Mouse (Mus musculus) cortical plate, adult 2 months (tissue): ENCODE measurements around the gene Clrn3. TPM values are rescaled to one million over a fixed set of nuclear protein-coding genes. Genes with fewer than 3 reads are reported as not detected.

Experiments used
- H3K27ac ChIP-seq: fragments of 200-500 bp; 2 replicates; pipeline ENCODE4 v1.5.1; 2012; ENCODE audit warnings: low read length, control low read depth, inconsistent platforms; ENCODE audit not compliant: insufficient read depth
- H3K4me1 ChIP-seq: fragments of 200-500 bp; 2 replicates; pipeline ENCODE4 v1.6.1; 2011; ENCODE audit warnings: low read length; ENCODE audit not compliant: control insufficient read depth, insufficient read depth
- H3K4me3 ChIP-seq: fragments of 200-500 bp; 2 replicates; pipeline ENCODE4 v1.5.1; 2011; ENCODE audit warnings: mild to moderate bottlenecking, low read length, control low read depth; ENCODE audit not compliant: insufficient read depth
- CTCF ChIP-seq: fragments of 200-500 bp; IDR thresholded peaks from 2 replicates; pipeline ENCODE4 v1.5.1; 2011; ENCODE audit warnings: mild to moderate bottlenecking, control low read depth, low read length; ENCODE audit not compliant: insufficient read depth; ENCODE audit errors: extremely low read depth
- POLR2A ChIP-seq: fragments of 200-500 bp; IDR thresholded peaks from 2 replicates; pipeline ENCODE4 v1.6.1; 2011; ENCODE audit warnings: mild to moderate bottlenecking, low read length, control low read depth; ENCODE audit not compliant: insufficient read depth; ENCODE audit errors: extremely low read depth
- polyA plus RNA-seq: library from polyadenylated mRNA; depleted of rRNA; stranded (reverse); fragments of >200 nt; gene quantifications from 2 replicates; pipeline ENCODE4 v1.2.3, GENCODE M21; 2012

Gene Clrn3
- polyA plus RNA-seq, 1 experiment: not detected

GRCm38 (mm10) chr7:135495303-135495702, 33.2 kb downstream of the Clrn3 start:
- Histone ChIP-seq H3K4me3 (no peak overlapping the region), H3K27ac (no peak overlapping the region), H3K4me1 (no peaks in the 10 kb centered on the region)
- TF ChIP-seq CTCF (peak; percentile 60), POLR2A (no peak)

GRCm38 (mm10) chr7:135490500-135490886, 38.0 kb downstream of the Clrn3 start:
- TF ChIP-seq POLR2A (no peak), CTCF (no peak)
- H3K4me3 ChIP-seq: no peak overlapping the region

GRCm38 (mm10) chr7:135489724-135490499, 38.5 kb downstream of the Clrn3 start:
- Histone ChIP-seq H3K4me1 (no peaks in the 10 kb centered on the region), H3K27ac (no peak overlapping the region), H3K4me3 (no peak overlapping the region)
- no peak for TF ChIP-seq CTCF
- no peak for TF ChIP-seq POLR2A

More at GRCm38 (mm10) chr7:135490500-135490886, 38.0 kb downstream of the Clrn3 start:
- H3K4me1 ChIP-seq: no peaks in the 10 kb centered on the region
- no peak overlapping the region for H3K27ac ChIP-seq

DNA sequence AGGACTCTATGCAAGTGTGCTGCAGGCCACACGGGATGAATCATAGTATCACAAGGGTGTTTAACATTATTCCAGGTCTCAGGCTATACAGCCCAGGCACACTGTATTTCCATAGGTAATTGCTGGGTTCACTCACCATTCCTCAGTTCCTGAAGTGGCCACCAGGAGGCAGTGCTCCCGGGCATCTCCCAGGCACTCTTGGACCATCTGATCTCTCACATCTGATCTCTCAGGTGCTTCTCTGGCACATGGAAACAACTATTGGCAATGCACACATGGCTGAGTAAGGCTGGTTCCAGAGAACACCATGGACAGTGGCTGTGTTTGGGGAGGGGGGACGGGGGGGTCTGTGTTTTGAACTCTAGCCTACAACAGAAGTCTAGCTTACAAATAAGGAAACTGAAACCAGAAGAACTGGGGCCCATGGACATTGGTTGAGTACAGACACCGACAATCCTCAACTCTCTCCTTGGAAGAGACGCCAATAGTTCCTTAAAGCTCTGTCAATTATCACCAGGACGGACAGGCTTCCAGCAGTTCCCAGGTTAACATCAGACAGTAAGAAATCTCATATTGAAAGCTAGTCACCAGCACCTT, 40.1 kb downstream of the Clrn3 start:
- TF ChIP-seq CTCF (peak; percentile 47), POLR2A (no peak)
- H3K27ac ChIP-seq: no peak overlapping the region
- H3K4me1 ChIP-seq: no peaks in the 10 kb centered on the region
- H3K4me3 ChIP-seq: no peak overlapping the region

DNA sequence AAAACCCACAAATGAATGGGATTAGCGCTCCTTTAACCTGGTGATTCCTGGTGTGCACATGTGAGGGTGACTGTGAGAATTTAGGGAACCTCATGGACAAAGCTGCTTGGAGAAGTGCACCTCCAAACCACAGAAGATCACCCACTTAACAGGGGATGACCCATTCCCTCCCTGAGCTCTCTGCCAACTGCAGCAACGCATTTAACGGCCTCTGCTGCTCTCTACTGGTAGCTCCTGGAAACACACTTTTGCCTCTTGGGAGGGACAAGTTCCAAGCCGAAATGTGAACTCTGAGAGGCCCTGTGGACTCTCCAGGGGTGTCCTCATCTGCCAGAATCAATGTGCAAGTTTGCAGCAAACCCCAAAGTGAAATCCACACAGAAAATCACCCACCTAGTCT, 41.0 kb downstream of the Clrn3 start:
- peak; percentile 98 for TF ChIP-seq CTCF
- TF ChIP-seq POLR2A: no peak

DNA sequence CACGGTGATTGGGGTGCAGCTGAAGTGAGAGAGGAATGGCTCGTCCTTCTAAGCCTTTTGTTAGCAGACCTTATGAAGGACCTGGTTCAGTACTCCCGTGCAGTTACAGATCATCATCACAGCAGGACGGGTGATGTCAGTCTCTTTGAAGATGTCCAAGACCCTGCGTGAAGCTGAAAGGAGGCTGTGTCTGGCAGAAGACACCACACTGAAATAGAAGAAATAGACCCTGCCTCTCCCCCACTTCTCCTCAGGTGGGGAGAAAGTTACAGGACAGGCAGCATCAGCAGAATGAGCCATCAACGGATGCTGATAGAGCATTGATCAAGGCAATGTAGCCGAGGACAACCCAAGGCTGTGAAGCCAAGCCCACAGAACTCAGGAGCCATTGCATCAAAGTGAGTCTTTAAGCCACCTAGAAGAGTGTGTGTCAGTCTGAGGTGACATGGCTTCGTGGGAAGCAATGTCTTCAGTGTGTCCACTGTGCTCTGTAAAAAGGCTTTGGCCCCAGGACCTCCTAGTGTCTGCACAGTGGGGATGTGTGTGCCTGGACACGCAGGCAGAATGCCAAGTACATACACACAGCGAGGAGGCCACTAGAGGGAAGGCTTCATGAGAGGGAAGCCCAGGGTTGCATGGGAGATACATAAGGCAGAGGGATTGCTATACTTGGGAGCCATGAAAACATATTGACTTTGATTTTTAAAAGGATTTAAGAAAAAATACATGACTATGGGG, 41.6 kb downstream of the Clrn3 start:
- Histone ChIP-seq H3K27ac (no peak overlapping the region), H3K4me3 (no peak overlapping the region), H3K4me1 (no peaks in the 10 kb centered on the region)
- TF ChIP-seq CTCF (no peak), POLR2A (no peak)

More for the DNA sequence above, 41.0 kb downstream of the Clrn3 start:
- Histone ChIP-seq H3K4me3 (no peak overlapping the region), H3K4me1 (no peaks in the 10 kb centered on the region), H3K27ac (no peak overlapping the region)

DNA sequence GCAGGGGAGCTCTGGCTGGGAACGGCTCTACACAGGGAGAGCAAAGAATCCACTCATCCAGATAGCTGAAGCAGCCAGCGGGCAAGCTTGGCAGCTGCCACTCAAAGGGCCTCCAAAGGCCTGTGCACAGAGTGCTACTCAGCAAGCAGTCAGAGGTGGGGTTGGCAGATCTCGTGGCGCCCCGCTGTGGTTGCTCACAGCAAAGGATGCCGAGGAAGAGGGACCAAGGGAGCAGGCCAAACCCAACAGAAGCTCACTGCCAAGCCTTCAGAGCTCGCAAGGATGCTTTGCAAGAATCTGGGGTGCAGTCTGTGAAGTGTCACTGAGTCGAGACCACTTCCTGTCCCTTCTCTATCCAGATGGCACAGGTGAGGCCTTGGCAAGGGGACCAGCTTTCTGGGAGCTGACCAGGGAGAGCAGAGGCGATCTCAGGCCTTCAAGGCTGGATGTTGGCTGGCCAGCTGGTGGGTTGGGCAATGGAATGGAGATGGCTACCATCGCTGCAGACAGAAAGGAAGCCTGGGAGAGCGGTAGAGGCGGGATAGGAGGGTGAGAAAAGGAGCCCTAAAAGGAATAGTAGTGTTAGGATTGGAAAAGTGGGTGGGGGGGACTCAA, 42.6 kb downstream of the Clrn3 start:
- Histone ChIP-seq H3K4me3 (no peak overlapping the region), H3K27ac (no peak overlapping the region), H3K4me1 (no peaks in the 10 kb centered on the region)
- TF ChIP-seq CTCF (peak; percentile 50), POLR2A (no peak)

GRCm38 (mm10) chr7:135485116-135485795, 43.2 kb downstream of the Clrn3 start:
- TF ChIP-seq POLR2A (no peak), CTCF (no peak)
- Histone ChIP-seq H3K27ac (no peak overlapping the region), H3K4me1 (no peaks in the 10 kb centered on the region), H3K4me3 (no peak overlapping the region)

GRCm38 (mm10) chr7:135484341-135484740, 44.1 kb downstream of the Clrn3 start:
- Histone ChIP-seq H3K4me1 (no peaks in the 10 kb centered on the region), H3K4me3 (no peak overlapping the region), H3K27ac (no peak overlapping the region)
- TF ChIP-seq CTCF (no peak), POLR2A (no peak)
